ENCODE assay signal across 8 mouse cellular contexts in the genomic region with DNA sequence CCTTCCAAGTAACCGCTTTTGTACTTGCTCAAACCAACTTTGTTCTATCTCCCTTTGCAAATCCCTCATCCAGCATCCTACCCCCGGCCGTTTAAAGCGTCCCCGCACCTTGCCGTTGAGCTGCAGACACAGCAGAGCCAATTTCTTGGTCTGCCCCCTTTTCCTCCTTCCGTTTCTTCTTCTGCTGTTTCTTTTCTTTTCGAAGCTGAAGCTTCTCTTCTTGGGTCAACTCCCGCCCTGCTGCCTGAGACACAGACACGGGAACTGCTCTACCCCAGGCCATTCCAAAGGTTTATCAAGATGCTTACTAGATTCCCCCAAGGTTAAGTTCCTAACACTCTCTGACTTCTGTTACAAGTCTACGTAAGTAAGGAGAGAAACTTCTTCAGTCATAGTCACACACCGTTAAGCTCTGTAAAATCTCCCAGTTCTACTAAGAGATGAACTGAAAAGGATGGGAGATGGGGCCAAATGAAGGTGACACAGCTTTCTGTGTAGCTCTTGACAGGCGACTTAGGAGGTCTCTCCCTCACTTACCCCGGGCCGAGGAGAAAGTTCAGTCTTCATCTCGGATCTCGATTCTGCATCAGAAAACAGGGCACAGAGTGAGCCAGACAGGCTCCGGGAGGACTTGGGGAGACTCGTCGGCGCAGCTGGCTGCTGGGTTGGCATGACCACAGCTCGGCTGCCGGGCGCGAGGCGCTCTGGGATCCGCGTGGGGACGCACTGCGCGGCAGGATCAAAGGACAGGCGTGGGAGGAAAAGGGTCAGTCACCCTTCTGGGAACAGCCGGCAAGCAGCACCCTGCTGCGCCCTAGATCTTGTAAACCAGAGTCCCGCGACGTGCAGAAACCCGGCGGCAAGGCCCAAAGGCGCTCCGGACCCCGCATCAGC. TPM values are rescaled to one million over a fixed set of nuclear protein-coding genes. Genes with fewer than 3 reads are reported as not detected.
DNase-seq lines count a peak whose midpoint lies in the region; ATAC-seq and TF ChIP-seq lines count a peak whose summit lies in the region.

No protein-coding gene starts in this region.

- H3K9ac ChIP-seq in intestine, embryonic 16.5 days (ENCODE audit: low read depth, low read length) = peak overlapping the region; percentile 88
- H3K9ac ChIP-seq in midbrain, embryonic 11.5 days (ENCODE audit: low read length) = peak overlapping the region; percentile 95

- no peak for TF ChIP-seq CTCF in C2C12 (IDR thresholded peaks at IDR 0.05; ENCODE audit: control insufficient read depth, insufficient read depth, insufficient read length)
- TF ChIP-seq CTCF in embryonic fibroblast, embryonic 13.5 days (IDR thresholded peaks at IDR 0.05; ENCODE audit: borderline replicate concordance, insufficient read depth, low read length) = no peak

- H3K27ac ChIP-seq in embryonic fibroblast, embryonic 13.5 days (ENCODE audit: insufficient read depth, low read length) = peak overlapping the region; percentile 12; the same call in 1 of the 2 replicates
- H3K27ac ChIP-seq in intestine, embryonic 16.5 days (ENCODE audit: low read length) = peak overlapping the region; percentile 88
- H3K27ac ChIP-seq in midbrain, embryonic 11.5 days (ENCODE audit: low read depth, low read length) = peak overlapping the region; percentile 28; the same call in 1 of the 2 replicates

- no peak for TF ChIP-seq POLR2A in embryonic fibroblast, embryonic 13.5 days (IDR thresholded peaks at IDR 0.05; ENCODE audit: low read depth, low read length)

- WGBS in intestine, embryonic 16.5 days = 11% methylated on average over 42 of the region's 42 CpGs
- 15% methylated on average over 42 of the region's 42 CpGs for WGBS in midbrain, embryonic 11.5 days

- H3K27me3 ChIP-seq in C2C12 (ENCODE audit: control insufficient read depth, insufficient read depth, insufficient read length) = no peaks in the 10 kb centered on the region
- H3K27me3 ChIP-seq in intestine, embryonic 16.5 days (replicated peaks; ENCODE audit: control insufficient read depth, insufficient read depth, low read length) = no peaks in the 10 kb centered on the region
- no peaks in the 10 kb centered on the region for H3K27me3 ChIP-seq in midbrain, embryonic 11.5 days (ENCODE audit: control insufficient read depth, insufficient read depth, low read length)

- no peaks in the 10 kb centered on the region for H3K4me1 ChIP-seq in embryonic fibroblast, embryonic 13.5 days (ENCODE audit: control insufficient read depth, insufficient read depth, low read length)
- H3K4me1 ChIP-seq in intestine, embryonic 16.5 days (ENCODE audit: control insufficient read depth, insufficient read depth, low read length) = peaks cover 23% of the 10 kb centered on the region
- peaks cover 16% of the 10 kb centered on the region for H3K4me1 ChIP-seq in midbrain, embryonic 11.5 days (ENCODE audit: control insufficient read depth, insufficient read depth, low read length)

- peak; percentile 46 for DNase-seq in embryo, embryonic 11.5 days (ENCODE audit: low read depth, low spot score)
- no peak for DNase-seq in embryo, embryonic 9.5 days (ENCODE audit: extremely low spot score)
- peak; percentile 95 for DNase-seq in midbrain, embryonic 11.5 days (ENCODE audit: low spot score, missing footprints)
- DNase-seq in layer of hippocampus, postnatal 14 days (ENCODE audit: low spot score in 2 of 2) = no peak
- DNase-seq in cerebellum, postnatal 25 days = no peak

- H3K79me2 ChIP-seq in C2C12 (ENCODE audit: control insufficient read depth, insufficient read depth) = peaks cover 40% of the 10 kb centered on the region

- H3K36me3 ChIP-seq in C2C12 (ENCODE audit: control insufficient read depth, insufficient read depth) = peaks cover 64% of the 10 kb centered on the region
- H3K36me3 ChIP-seq in intestine, embryonic 16.5 days (ENCODE audit: control insufficient read depth, insufficient read depth, low read length) = peaks cover 32% of the 10 kb centered on the region
- peaks cover 26% of the 10 kb centered on the region for H3K36me3 ChIP-seq in midbrain, embryonic 11.5 days (ENCODE audit: control insufficient read depth, insufficient read depth, low read length)

- ATAC-seq in intestine, embryonic 16.5 days = peak; percentile 76
- ATAC-seq in midbrain, embryonic 11.5 days (ENCODE audit: low FRiP score) = no peak

- peaks cover 19% of the 10 kb centered on the region for H3K79me3 ChIP-seq in C2C12 (ENCODE audit: low read depth)

- H3K4me2 ChIP-seq in intestine, embryonic 16.5 days (ENCODE audit: low read depth, low read length) = peak overlapping the region; percentile 87
- H3K4me2 ChIP-seq in midbrain, embryonic 11.5 days = peak overlapping the region; percentile 83

- H3ac ChIP-seq in C2C12 (ENCODE audit: control insufficient read depth, insufficient read length, low read depth) = peak overlapping the region; percentile 77

- peak overlapping the region; percentile 90 for H3K4me3 ChIP-seq in C2C12 (ENCODE audit: insufficient read depth, poor library complexity, severe bottlenecking)
- peak overlapping the region; percentile 61 for H3K4me3 ChIP-seq in embryonic fibroblast, embryonic 13.5 days (ENCODE audit: insufficient read depth, low read length)
- H3K4me3 ChIP-seq in intestine, embryonic 16.5 days (ENCODE audit: low read length) = peak overlapping the region; percentile 71
- H3K4me3 ChIP-seq in midbrain, embryonic 11.5 days (ENCODE audit: low read depth, low read length) = peak overlapping the region; percentile 86

- no peaks in the 10 kb centered on the region for H3K9me3 ChIP-seq in intestine, embryonic 16.5 days (ENCODE audit: control insufficient read depth, low read length)
- H3K9me3 ChIP-seq in midbrain, embryonic 11.5 days (ENCODE audit: control insufficient read depth, low read length) = no peaks in the 10 kb centered on the region

TF ChIP-seq in C2C12, 6 proteins besides CTCF, POLR2A, EP300 and RAD21:
- TF ChIP-seq FOSL1 (IDR thresholded peaks at IDR 0.05; ENCODE audit: insufficient read depth, low read length, poor library complexity, severe bottlenecking) (no peak), MYOG (IDR thresholded peaks at IDR 0.05; ENCODE audit: control insufficient read depth, extremely low read depth, insufficient read length) (no peak), CEBPB (IDR thresholded peaks at IDR 0.05; ENCODE audit: low read depth) (no peak), MAX (IDR thresholded peaks at IDR 0.05) (no peak), USF1 (IDR thresholded peaks at IDR 0.05; ENCODE audit: low read depth) (no peak), MYOD1 (IDR thresholded peaks at IDR 0.05; ENCODE audit: control insufficient read depth, insufficient read length, low read depth) (peak; percentile 9)

RNA-seq across cellular contexts. Expression of a gene that starts 0.7 kb away (rescaled TPM):
- 115 TPM for polyA plus RNA-seq in C2C12 (2012; fragmentation: generic; extraction: Trizol)
- 91.9 and 113 TPM in 2 replicates for polyA plus RNA-seq in embryonic fibroblast, embryonic 13.5 days (2011; ENCODE audit: insufficient read length, low read depth, missing spikeins)
- 143 and 149 TPM in 2 replicates for polyA plus RNA-seq in intestine, embryonic 16.5 days (2015; fragmentation: Nextera tagmentation; extraction: Ambion mirVana)
- polyA plus RNA-seq in midbrain, embryonic 11.5 days (2014; fragmentation: Nextera tagmentation; extraction: Ambion mirVana) = 150 and 155 TPM in 2 replicates
- 10 to 100 TPM; 79.5 to 80.3 TPM for total RNA-seq in layer of hippocampus, postnatal 14 days (2021)

RNA-seq across cellular contexts. Expression of a gene that starts 0.9 kb away (rescaled TPM):
- 46.8 TPM for polyA plus RNA-seq in C2C12 (2012; fragmentation: generic; extraction: Trizol)
- polyA plus RNA-seq in embryonic fibroblast, embryonic 13.5 days (2011; ENCODE audit: insufficient read length, low read depth, missing spikeins) = 19.8 and 21.6 TPM in 2 replicates
- polyA plus RNA-seq in intestine, embryonic 16.5 days (2015; fragmentation: Nextera tagmentation; extraction: Ambion mirVana) = 67.1 and 67.6 TPM in 2 replicates
- polyA plus RNA-seq in midbrain, embryonic 11.5 days (2014; fragmentation: Nextera tagmentation; extraction: Ambion mirVana) = 62.0 and 63.9 TPM in 2 replicates
- 10 to 100 TPM; 48.1 to 55.2 TPM for total RNA-seq in layer of hippocampus, postnatal 14 days (2021)

RNA-seq across cellular contexts. Expression of a gene that starts 9.8 kb away (rescaled TPM):
- 20.9 TPM for polyA plus RNA-seq in C2C12 (2012; fragmentation: generic; extraction: Trizol)
- 18.6 and 20.3 TPM in 2 replicates for polyA plus RNA-seq in embryonic fibroblast, embryonic 13.5 days (2011; ENCODE audit: insufficient read length, low read depth, missing spikeins)
- polyA plus RNA-seq in intestine, embryonic 16.5 days (2015; fragmentation: Nextera tagmentation; extraction: Ambion mirVana) = 5.5 and 6.0 TPM in 2 replicates
- 4.2 and 6.5 TPM in 2 replicates for polyA plus RNA-seq in midbrain, embryonic 11.5 days (2014; fragmentation: Nextera tagmentation; extraction: Ambion mirVana)
- total RNA-seq in layer of hippocampus, postnatal 14 days (2021) = 10 to 100 TPM; 25.5 to 31.3 TPM

RNA-seq across cellular contexts. Expression of a gene that starts 12.3 kb away (rescaled TPM):
- 36.9 TPM for polyA plus RNA-seq in C2C12 (2012; fragmentation: generic; extraction: Trizol)
- polyA plus RNA-seq in embryonic fibroblast, embryonic 13.5 days (2011; ENCODE audit: insufficient read length, low read depth, missing spikeins) = 51.0 and 69.2 TPM in 2 replicates
- polyA plus RNA-seq in intestine, embryonic 16.5 days (2015; fragmentation: Nextera tagmentation; extraction: Ambion mirVana) = 56.4 and 60.3 TPM in 2 replicates
- polyA plus RNA-seq in midbrain, embryonic 11.5 days (2014; fragmentation: Nextera tagmentation; extraction: Ambion mirVana) = 71.9 and 72.5 TPM in 2 replicates
- total RNA-seq in layer of hippocampus, postnatal 14 days (2021) = 10 to 100 TPM; 61.2 to 64.7 TPM

RNA-seq across cellular contexts. Expression of a gene that starts 12.6 kb away (rescaled TPM):
- 2.9 TPM for polyA plus RNA-seq in C2C12 (2012; fragmentation: generic; extraction: Trizol)
- polyA plus RNA-seq in embryonic fibroblast, embryonic 13.5 days (2011; ENCODE audit: insufficient read length, low read depth, missing spikeins) = 2.7 and 3.8 TPM in 2 replicates
- 1.1 TPM in 2 replicates for polyA plus RNA-seq in intestine, embryonic 16.5 days (2015; fragmentation: Nextera tagmentation; extraction: Ambion mirVana)
- 0.78 and 1.9 TPM in 2 replicates for polyA plus RNA-seq in midbrain, embryonic 11.5 days (2014; fragmentation: Nextera tagmentation; extraction: Ambion mirVana)
- total RNA-seq in layer of hippocampus, postnatal 14 days (2021) = 1 to 10 TPM; 1.2 to 4.2 TPM

Comparison
In these comparisons a context has a peak if more than half of its experiments do, and no peak if none do; other contexts are left out.
1. DNase-seq: peak in embryo, embryonic 11.5 days (single experiment) and midbrain, embryonic 11.5 days (single experiment); none in embryo, embryonic 9.5 days (single experiment), layer of hippocampus, postnatal 14 days (0 of 2) and cerebellum, postnatal 25 days (0 of 2).
2. H3K27ac ChIP-seq: peak in every context shown above with its lines; median percentile 88 in intestine, embryonic 16.5 days; 28 in midbrain, embryonic 11.5 days; 12 in embryonic fibroblast, embryonic 13.5 days.
3. Peak in every context shown above with its lines, with median percentiles within 50 percentile points of each other: H3K4me3 ChIP-seq.